Mouse (Mus musculus) midbrain, embryonic 10.5 days (tissue): ENCODE measurements at regions not wholly inside any gene's neighbourhood (a gene's known extent, or its start where the extent isn't known, plus 50 kb on each side); places are given as distances from the start of the nearest gene placed in this dataset.

ENCODE experiments used
- DNase-seq: peaks from one replicate; pipeline ENCODE4 v3.0.0-alpha.2; 2017; ENCODE audit warnings: low spot score
- H3K27ac ChIP-seq: fragments of 300-500 bp; sonication (generic); replicated peaks from 2 replicates; pipeline ENCODE4 v1.5.1; 2016; ENCODE audit warnings: mild to moderate bottlenecking
- H3K27me3 ChIP-seq: fragments of 300-500 bp; sonication (generic); 2 replicates; pipeline ENCODE4 v1.6.1; 2016; ENCODE audit warnings: low read depth, mild to moderate bottlenecking; ENCODE audit not compliant: poor library complexity, severe bottlenecking
- H3K36me3 ChIP-seq: fragments of 300-500 bp; sonication (generic); 2 replicates; pipeline ENCODE4 v1.6.1; 2016; ENCODE audit warnings: mild to moderate bottlenecking, moderate library complexity
- H3K4me1 ChIP-seq: fragments of 300-500 bp; sonication (generic); 2 replicates; pipeline ENCODE4 v1.6.1; 2016
- H3K4me3 ChIP-seq: fragments of 300-500 bp; sonication (generic); 2 replicates; pipeline ENCODE4 v1.5.1; 2016; ENCODE audit warnings: mild to moderate bottlenecking, moderate library complexity
- H3K9me3 ChIP-seq: fragments of 300-500 bp; sonication (generic); replicated peaks from 2 replicates; pipeline ENCODE4 v1.6.1; 2016; ENCODE audit warnings: mild to moderate bottlenecking
- WGBS: fragments of 180-500 bp; shearing (Covaris S2); methylation state at CpG from one replicate; pipeline ENCODE4 v1.1.7; 2016; 5-methylcytosine and 5-hydroxymethylcytosine counted together

GRCm38 (mm10) chr10:91515021-91515371 lies 333.9 kb upstream of the Tmpo start:
- H3K4me1 ChIP-seq = no peaks in the 10 kb centered on the region
- H3K27ac ChIP-seq = no peak overlapping the region
- WGBS = 69% methylated on average over 2 of the region's 2 CpGs
- DNase-seq = no peak
- H3K4me3 ChIP-seq = no peak overlapping the region
- no peaks in the 10 kb centered on the region for H3K9me3 ChIP-seq
- no peaks in the 10 kb centered on the region for H3K27me3 ChIP-seq
- no peaks in the 10 kb centered on the region for H3K36me3 ChIP-seq

- no peak for DNase-seq
- 89% methylated on average over 9 of the region's 9 CpGs for whole genome bisulfite sequencing
- no peaks in the 10 kb centered on the region for H3K36me3 ChIP-seq
Observed at GRCm38 (mm10) chr10:91514163-91515020, 333.3 kb upstream of the Tmpo start.

GRCm38 (mm10) chr10:91507038-91507437 lies 325.9 kb upstream of the Tmpo start:
- Histone ChIP-seq H3K27me3 (no peaks in the 10 kb centered on the region), H3K27ac (no peak overlapping the region), H3K4me3 (no peak overlapping the region), H3K9me3 (no peaks in the 10 kb centered on the region), H3K4me1 (peaks cover 3% of the 10 kb centered on the region; the same call in 1 of the 2 replicates), H3K36me3 (no peaks in the 10 kb centered on the region)
- DNase-seq = no peak
- 96% methylated on average over 7 of the region's 7 CpGs for WGBS

More at GRCm38 (mm10) chr10:91514163-91515020, 333.3 kb upstream of the Tmpo start:
- Histone ChIP-seq H3K9me3 (no peaks in the 10 kb centered on the region), H3K27me3 (no peaks in the 10 kb centered on the region), H3K27ac (no peak overlapping the region), H3K4me3 (no peak overlapping the region), H3K4me1 (no peaks in the 10 kb centered on the region)

- Histone ChIP-seq H3K27ac (no peak overlapping the region), H3K9me3 (no peaks in the 10 kb centered on the region), H3K4me1 (peaks cover 3% of the 10 kb centered on the region; the same call in 1 of the 2 replicates), H3K27me3 (peaks cover 6% of the 10 kb centered on the region; the same call in 1 of the 2 replicates), H3K36me3 (no peaks in the 10 kb centered on the region), H3K4me3 (no peak overlapping the region)
- WGBS = 87% methylated on average over 12 of the region's 12 CpGs
- DNase-seq = no peak
Observed at GRCm38 (mm10) chr10:91504891-91505290, 323.8 kb upstream of the Tmpo start.

- no peaks in the 10 kb centered on the region for H3K9me3 ChIP-seq
- WGBS = 88% methylated on average over 4 of the region's 4 CpGs
- peaks cover 27% of the 10 kb centered on the region; the same call in 1 of the 2 replicates for H3K27me3 ChIP-seq
Observed at GRCm38 (mm10) chr10:91498543-91498942, 317.4 kb upstream of the Tmpo start.

GRCm38 (mm10) chr10:91464691-91465090 lies 283.6 kb upstream of the Tmpo start:
- DNase-seq = no peak
- no peaks in the 10 kb centered on the region for H3K4me1 ChIP-seq
- H3K4me3 ChIP-seq = no peak overlapping the region
- 93% methylated on average over 2 of the region's 2 CpGs for whole genome bisulfite sequencing
- no peaks in the 10 kb centered on the region for H3K27me3 ChIP-seq
- no peaks in the 10 kb centered on the region for H3K9me3 ChIP-seq
- H3K36me3 ChIP-seq = no peaks in the 10 kb centered on the region
- no peak overlapping the region for H3K27ac ChIP-seq

More at GRCm38 (mm10) chr10:91498543-91498942, 317.4 kb upstream of the Tmpo start:
- no peak for DNase-seq
- no peaks in the 10 kb centered on the region for H3K36me3 ChIP-seq
- no peak overlapping the region for H3K4me3 ChIP-seq
- H3K27ac ChIP-seq = no peak overlapping the region
- no peaks in the 10 kb centered on the region for H3K4me1 ChIP-seq

- peaks cover 18% of the 10 kb centered on the region for H3K4me1 ChIP-seq
- peak; percentile 54 for DNase-seq
Observed at GRCm38 (mm10) chr10:91447974-91448703, 267.0 kb upstream of the Tmpo start.

GRCm38 (mm10) chr10:91443321-91443720 lies 262.2 kb upstream of the Tmpo start:
- Histone ChIP-seq H3K27ac (no peak overlapping the region), H3K9me3 (no peaks in the 10 kb centered on the region), H3K4me3 (no peak overlapping the region), H3K27me3 (no peaks in the 10 kb centered on the region), H3K4me1 (peaks cover 17% of the 10 kb centered on the region), H3K36me3 (no peaks in the 10 kb centered on the region)
- DNase-seq = no peak
- WGBS = 76% methylated on average over 2 of the region's 2 CpGs

More at GRCm38 (mm10) chr10:91447974-91448703, 267.0 kb upstream of the Tmpo start:
- no peaks in the 10 kb centered on the region for H3K36me3 ChIP-seq
- WGBS = 30% methylated on average over 10 of the region's 10 CpGs
- H3K9me3 ChIP-seq = no peaks in the 10 kb centered on the region
- peak overlapping the region; percentile 19; the same call in 1 of the 2 replicates for H3K27ac ChIP-seq
- no peaks in the 10 kb centered on the region for H3K27me3 ChIP-seq
- no peak overlapping the region for H3K4me3 ChIP-seq

- WGBS = 89% methylated on average over 3 of the region's 3 CpGs
- Histone ChIP-seq H3K4me1 (peaks cover 17% of the 10 kb centered on the region), H3K36me3 (no peaks in the 10 kb centered on the region)
Observed at GRCm38 (mm10) chr10:91440051-91440450, 258.9 kb upstream of the Tmpo start.

GRCm38 (mm10) chr10:91437917-91438316 lies 256.8 kb upstream of the Tmpo start:
- H3K4me1 ChIP-seq = peaks cover 19% of the 10 kb centered on the region
- H3K4me3 ChIP-seq = no peak overlapping the region
- WGBS = 93% methylated on average over 5 of the region's 5 CpGs

More at GRCm38 (mm10) chr10:91440051-91440450, 258.9 kb upstream of the Tmpo start:
- H3K4me3 ChIP-seq = no peak overlapping the region
- H3K9me3 ChIP-seq = no peaks in the 10 kb centered on the region
- no peak for DNase-seq
- H3K27ac ChIP-seq = no peak overlapping the region
- H3K27me3 ChIP-seq = no peaks in the 10 kb centered on the region

GRCm38 (mm10) chr10:91436091-91436569 lies 255.0 kb upstream of the Tmpo start:
- Histone ChIP-seq H3K27me3 (no peaks in the 10 kb centered on the region), H3K4me1 (peaks cover 23% of the 10 kb centered on the region), H3K36me3 (no peaks in the 10 kb centered on the region), H3K27ac (no peak overlapping the region), H3K9me3 (no peaks in the 10 kb centered on the region), H3K4me3 (no peak overlapping the region)
- WGBS = 66% methylated on average over 9 of the region's 9 CpGs
- DNase-seq = no peak

More at GRCm38 (mm10) chr10:91437917-91438316, 256.8 kb upstream of the Tmpo start:
- Histone ChIP-seq H3K36me3 (no peaks in the 10 kb centered on the region), H3K9me3 (no peaks in the 10 kb centered on the region), H3K27me3 (no peaks in the 10 kb centered on the region), H3K27ac (no peak overlapping the region)
- no peak for DNase-seq

- H3K9me3 ChIP-seq = no peaks in the 10 kb centered on the region
- no peak for DNase-seq
- no peak overlapping the region for H3K4me3 ChIP-seq
- 54% methylated on average over 5 of the region's 5 CpGs for WGBS
- H3K27ac ChIP-seq = peak overlapping the region; percentile 66
- peaks cover 33% of the 10 kb centered on the region for H3K4me1 ChIP-seq
- no peaks in the 10 kb centered on the region for H3K27me3 ChIP-seq
- H3K36me3 ChIP-seq = no peaks in the 10 kb centered on the region
Observed at GRCm38 (mm10) chr10:91430281-91430680, 249.2 kb upstream of the Tmpo start.
